Mouse (Mus musculus): Measurements from ENCODE around the gene Pold2. TPM values are rescaled to one million over a fixed set of nuclear protein-coding genes. Genes with fewer than 3 reads are reported as not detected.
"Not testable (repeated sequence)": the region's sequence is repeated elsewhere in the genome, so short reads cannot be mapped to it uniquely, and the experiment has no call there.

The Pold2 gene
- total RNA-seq, 1 experiment from 2014 or later: 35.6 TPM

- no peak for DNase-seq
Measured at GRCm38 (mm10) chr11:5898531-5898930, 20.4 kb upstream of the Pold2 start, which contains the start of gene Myl7. TSS of gene Myl7 (minus strand) at chr11:5898782.

- DNase-seq: no peak
Measured at GRCm38 (mm10) chr11:5897839-5898238, 19.7 kb upstream of the Pold2 start.

GRCm38 (mm10) chr11:5897230-5897629 is 19.1 kb upstream of the Pold2 start:
- DNase-seq: no peak

GRCm38 (mm10) chr11:5893807-5894206 is 15.7 kb upstream of the Pold2 start:
- no peak for DNase-seq

- no peak for DNase-seq
Measured at GRCm38 (mm10) chr11:5892810-5893368, 14.8 kb upstream of the Pold2 start.

- no peak for DNase-seq
Measured at GRCm38 (mm10) chr11:5892151-5892591, 14.1 kb upstream of the Pold2 start.

- not testable (repeated sequence) for DNase-seq
Measured at GRCm38 (mm10) chr11:5888563-5888962, 10.5 kb upstream of the Pold2 start.

GRCm38 (mm10) chr11:5887250-5887649 is 9.2 kb upstream of the Pold2 start:
- DNase-seq: no peak

- DNase-seq: peak; percentile 76
Measured at GRCm38 (mm10) chr11:5886187-5886586, 8.1 kb upstream of the Pold2 start.

- no peak for DNase-seq
Measured at GRCm38 (mm10) chr11:5882518-5882917, 4.4 kb upstream of the Pold2 start.

- peak; percentile 76 for DNase-seq
Measured at GRCm38 (mm10) chr11:5879905-5880304, 1.8 kb upstream of the Pold2 start.

- DNase-seq: no peak
Measured at GRCm38 (mm10) chr11:5878661-5879060, 569 bp upstream of the Pold2 start.

GRCm38 (mm10) chr11:5877421-5877820 is 671 bp downstream of the Pold2 start:
- no peak for DNase-seq

GRCm38 (mm10) chr11:5873192-5873591 is 4.9 kb downstream of the Pold2 start:
- DNase-seq: no peak

GRCm38 (mm10) chr11:5872707-5873106 is 5.4 kb downstream of the Pold2 start:
- no peak for DNase-seq

GRCm38 (mm10) chr11:5870069-5870468 is 8.0 kb downstream of the Pold2 start:
- DNase-seq: no peak

GRCm38 (mm10) chr11:5869331-5869730 is 8.8 kb downstream of the Pold2 start:
- DNase-seq: no peak

GRCm38 (mm10) chr11:5868324-5868723 is 9.8 kb downstream of the Pold2 start:
- DNase-seq: no peak

- DNase-seq: no peak
Measured at GRCm38 (mm10) chr11:5867196-5867595, 10.9 kb downstream of the Pold2 start.

GRCm38 (mm10) chr11:5862394-5863105 is 15.5 kb downstream of the Pold2 start:
- DNase-seq: peak; percentile 88

- peak; percentile 94 for DNase-seq
Measured at GRCm38 (mm10) chr11:5861678-5862393, 16.3 kb downstream of the Pold2 start, which contains the start of gene Aebp1. TSS of gene Aebp1 (plus strand) at chr11:5861947.

GRCm38 (mm10) chr11:5860639-5861038 is 17.5 kb downstream of the Pold2 start:
- DNase-seq: no peak

GRCm38 (mm10) chr11:5859883-5860550 is 18.1 kb downstream of the Pold2 start:
- DNase-seq: no peak

All from adrenal gland, postnatal 14 days (tissue).